Comparison of ENCODE assay signal across 9 mouse cellular contexts in genomic region chr12:12939581-12940465, GRCm38 (mm10). TPM values are rescaled to one million over a fixed set of nuclear protein-coding genes. Genes with fewer than 3 reads are reported as not detected.
DNase-seq lines count a peak whose midpoint lies in the region; ATAC-seq and TF ChIP-seq lines count a peak whose summit lies in the region.
"Had no signal": no experiment of that assay in that cellular context is flagged by ENCODE, and none has a peak within 500 bp of the region (broad histone marks: within the 10 kb centered on the region; RNA-seq: fewer than 3 reads in every experiment).

No protein-coding gene starts in this region.

- H3K36me3 ChIP-seq in embryonic facial prominence, embryonic 13.5 days, result peaks cover 21% of the 10 kb centered on the region
- H3K36me3 ChIP-seq in heart, embryonic 14.5 days (ENCODE audit: control insufficient read depth, insufficient read depth, low read length), result peaks cover 38% of the 10 kb centered on the region
- H3K36me3 ChIP-seq in liver, postnatal 0 days (replicated peaks; ENCODE audit: insufficient read depth, low read length), result 0 out of 2 replicates have a peak, but pooled peaks cover 3% of the 10 kb centered on the region

- peak overlapping the region; percentile 52 for H3K4me3 ChIP-seq in lung, adult 2 months (replicated peaks; ENCODE audit: extremely low read depth, low read depth, low read length)
- H3K4me3 ChIP-seq in embryonic facial prominence, embryonic 13.5 days, result peak overlapping the region; percentile 74
- H3K4me3 ChIP-seq in heart, embryonic 14.5 days (ENCODE audit: control insufficient read depth in 1 of 2, insufficient read depth in 1 of 2, low read depth in 1 of 2, low read length in 2 of 2), result peak overlapping the region; percentile 86 to 87
- H3K4me3 ChIP-seq in liver, postnatal 0 days (ENCODE audit: low read depth, low read length), result peak overlapping the region; percentile 64

- H3K4me1 ChIP-seq in lung, adult 2 months (ENCODE audit: control insufficient read depth, insufficient read depth, low read length), result peaks cover 21% of the 10 kb centered on the region
- H3K4me1 ChIP-seq in embryonic facial prominence, embryonic 13.5 days, result peaks cover 28% of the 10 kb centered on the region
- peaks cover 3 to 12% of the 10 kb centered on the region in 2 experiments; a peak in 1 of 4 replicates for H3K4me1 ChIP-seq in heart, embryonic 14.5 days (ENCODE audit: control insufficient read depth in 2 of 2, insufficient read depth in 2 of 2, low read length in 2 of 2)
- H3K4me1 ChIP-seq in liver, postnatal 0 days (ENCODE audit: insufficient read depth), result peaks cover 12% of the 10 kb centered on the region

- 1% methylated on average over 69 of the region's 69 CpGs for WGBS in lung, adult 2 months
- under 1% methylated on average over 69 of the region's 69 CpGs for WGBS in embryonic facial prominence, embryonic 13.5 days
- under 1% methylated on average over 69 of the region's 69 CpGs for WGBS in heart, embryonic 14.5 days
- under 1% methylated on average over 69 of the region's 69 CpGs for WGBS in liver, postnatal 0 days (ENCODE audit: insufficient replicate concordance)

- no peak for TF ChIP-seq POLR2A in lung, adult 2 months (IDR thresholded peaks at IDR 0.05; ENCODE audit: borderline replicate concordance, extremely low read depth, low read depth, low read length)

- H3K27me3 ChIP-seq in embryonic facial prominence, embryonic 13.5 days, result peaks cover 4% of the 10 kb centered on the region
- no peaks in the 10 kb centered on the region for H3K27me3 ChIP-seq in heart, embryonic 14.5 days (ENCODE audit: control insufficient read depth, insufficient read depth, low read length)
- peaks cover 39% of the 10 kb centered on the region for H3K27me3 ChIP-seq in liver, postnatal 0 days (ENCODE audit: insufficient read depth, low read length)
- H3K27me3 ChIP-seq: Patski had no signal

- peak overlapping the region; percentile 96 for H3K4me2 ChIP-seq in embryonic facial prominence, embryonic 13.5 days
- H3K4me2 ChIP-seq in heart, embryonic 14.5 days (ENCODE audit: low read length), result peak overlapping the region; percentile 94
- H3K4me2 ChIP-seq in liver, postnatal 0 days (ENCODE audit: low read depth, low read length), result peak overlapping the region; percentile 89

- peak overlapping the region; percentile 91 for H3K27ac ChIP-seq in embryonic facial prominence, embryonic 13.5 days
- H3K27ac ChIP-seq in heart, embryonic 14.5 days (replicated peaks in 1 of 2; ENCODE audit: control insufficient read depth in 1 of 2, insufficient read depth in 1 of 2, low read depth in 2 of 2, low read length in 2 of 2), result peak overlapping the region; percentile 39 to 86
- no peak overlapping the region for H3K27ac ChIP-seq in liver, postnatal 0 days (ENCODE audit: low read depth)

- no peaks in the 10 kb centered on the region for H3K9me3 ChIP-seq in embryonic facial prominence, embryonic 13.5 days
- H3K9me3 ChIP-seq in heart, embryonic 14.5 days (ENCODE audit: control insufficient read depth, low read length), result no peaks in the 10 kb centered on the region
- H3K9me3 ChIP-seq in liver, postnatal 0 days (ENCODE audit: low read length), result no peaks in the 10 kb centered on the region

- ATAC-seq in embryonic facial prominence, embryonic 13.5 days (ENCODE audit: insufficient number of reproducible peaks, insufficient read depth, low FRiP score, low TSS enrichment, low read depth), result no peak
- no peak for ATAC-seq in heart, embryonic 14.5 days (ENCODE audit: insufficient number of reproducible peaks, insufficient read depth, low FRiP score, low read depth)
- ATAC-seq in liver, postnatal 0 days, result no peak
- no peak for ATAC-seq in megakaryocyte-erythroid progenitor cell, adult 5-6 weeks (replicated peaks; ENCODE audit: low FRiP score, low TSS enrichment, poor library complexity, severe bottlenecking)
- ATAC-seq: Patski had no signal

- DNase-seq in lung, adult 2 months, result peak; percentile 22
- DNase-seq in lung, postnatal 36 days, result no peak
- peak; percentile 57 for DNase-seq in kidney, postnatal 10 days
- peak; percentile 24 for DNase-seq in liver, postnatal 0 days
- peak; percentile 26 for DNase-seq in right cerebral cortex, adult 18-20 months

- no peak for TF ChIP-seq EP300 in liver, postnatal 0 days (IDR thresholded peaks at IDR 0.05; ENCODE audit: low read depth)

- peak overlapping the region; percentile 85 for H3K9ac ChIP-seq in embryonic facial prominence, embryonic 13.5 days
- H3K9ac ChIP-seq in heart, embryonic 14.5 days (ENCODE audit: low read length), result peak overlapping the region; percentile 95
- peak overlapping the region; percentile 46 for H3K9ac ChIP-seq in liver, postnatal 0 days (replicated peaks)

- TF ChIP-seq CTCF in lung, adult 2 months (IDR thresholded peaks at IDR 0.05; ENCODE audit: insufficient read depth, low read length), result no peak
- TF ChIP-seq CTCF in liver, postnatal 0 days (IDR thresholded peaks at IDR 0.05; ENCODE audit: low read depth), result no peak

RNA-seq across cellular contexts. Expression of gene Mycn, which starts 1.9 kb away (rescaled TPM):
- 2.2 and 2.6 TPM in 2 replicates for polyA plus RNA-seq in lung, adult 2 months (2012; rRNA removed)
- 35.5 and 43.4 TPM in 2 replicates for polyA plus RNA-seq in embryonic facial prominence, embryonic 13.5 days (2015; fragmentation: Nextera tagmentation; extraction: Ambion mirVana)
- 36.1 and 38.2 TPM in 2 replicates for polyA plus RNA-seq in heart, embryonic 14.5 days (2014; fragmentation: Nextera tagmentation; extraction: Ambion mirVana)
- polyA plus RNA-seq in liver, postnatal 0 days (2015; fragmentation: Nextera tagmentation; extraction: Ambion mirVana), result 1.2 and 1.3 TPM in 2 replicates
- 3.3 and 5.2 TPM in 2 replicates for total RNA-seq in megakaryocyte-erythroid progenitor cell, adult 5-6 weeks (2014; fragmentation: Nextera tagmentation)
- 3.1 and 9.4 TPM in 2 replicates for total RNA-seq in megakaryocyte-erythroid progenitor cell, adult 5-6 weeks (2017)

Comparison
In these comparisons a context has a peak if more than half of its experiments do, and no peak if none do; other contexts are left out.
1. RNA of gene Mycn, which starts 1.9 kb away (polyA plus RNA-seq): 35.5 to 43.4 TPM in embryonic facial prominence, embryonic 13.5 days and 36.1 to 38.2 TPM in heart, embryonic 14.5 days; 2.2 to 2.6 TPM in lung, adult 2 months and 1.2 to 1.3 TPM in liver, postnatal 0 days; every median in the first group is over 10 times any median in the second.
2. Peak in every context shown above with its lines, with median percentiles within 50 percentile points of each other: H3K4me3 ChIP-seq, H3K4me2 ChIP-seq and H3K9ac ChIP-seq.